Mouse (Mus musculus): ENCODE measurements around the gene Bcl11b. TPM values are rescaled to one million over a fixed set of nuclear protein-coding genes. Genes with fewer than 3 reads are reported as not detected.

The Bcl11b gene
- polyA plus RNA-seq, 1 experiment = not detected

GRCm38 (mm10) chr12:107969126-107969525 lies 34.3 kb downstream of the Bcl11b start:
- Histone ChIP-seq H3K4me1 (ENCODE audit: control insufficient read depth) (no peaks in the 10 kb centered on the region), H3K27me3 (ENCODE audit: control insufficient read depth) (peaks cover 5% of the 10 kb centered on the region; the same call in 1 of the 2 replicates), H3K9me3 (ENCODE audit: control insufficient read depth, low read length) (peaks cover 7% of the 10 kb centered on the region; the same call in 1 of the 2 replicates), H3K4me3 (replicated peaks) (no peak overlapping the region), H3K36me3 (ENCODE audit: control insufficient read depth) (no peaks in the 10 kb centered on the region)
- no peak for TF ChIP-seq TAL1 (IDR thresholded peaks at IDR 0.05; ENCODE audit: low read length)
- TF ChIP-seq GATA1 (IDR thresholded peaks at IDR 0.05; ENCODE audit: low read length) = no peak

- no peak for TF ChIP-seq TAL1 (IDR thresholded peaks at IDR 0.05; ENCODE audit: low read length)
- no peak for TF ChIP-seq GATA1 (IDR thresholded peaks at IDR 0.05; ENCODE audit: low read length)
- Histone ChIP-seq H3K27me3 (ENCODE audit: control insufficient read depth) (peaks cover 5% of the 10 kb centered on the region; the same call in 1 of the 2 replicates), H3K4me1 (ENCODE audit: control insufficient read depth) (no peaks in the 10 kb centered on the region), H3K36me3 (ENCODE audit: control insufficient read depth) (no peaks in the 10 kb centered on the region), H3K9me3 (ENCODE audit: control insufficient read depth, low read length) (peaks cover 7% of the 10 kb centered on the region; the same call in 1 of the 2 replicates), H3K4me3 (replicated peaks) (no peak overlapping the region)
Measured at GRCm38 (mm10) chr12:107968331-107968730, 35.1 kb downstream of the Bcl11b start.

- H3K4me1 ChIP-seq (ENCODE audit: control insufficient read depth) = no peaks in the 10 kb centered on the region
- no peaks in the 10 kb centered on the region for H3K36me3 ChIP-seq (ENCODE audit: control insufficient read depth)
- TF ChIP-seq TAL1 (IDR thresholded peaks at IDR 0.05; ENCODE audit: low read length) (no peak), GATA1 (IDR thresholded peaks at IDR 0.05; ENCODE audit: low read length) (no peak)
- peaks cover 7% of the 10 kb centered on the region; the same call in 1 of the 2 replicates for H3K9me3 ChIP-seq (ENCODE audit: control insufficient read depth, low read length)
- H3K4me3 ChIP-seq (replicated peaks) = no peak overlapping the region
- peaks cover 5% of the 10 kb centered on the region; the same call in 1 of the 2 replicates for H3K27me3 ChIP-seq (ENCODE audit: control insufficient read depth)
Measured at GRCm38 (mm10) chr12:107967026-107967425, 36.4 kb downstream of the Bcl11b start.

- H3K36me3 ChIP-seq (ENCODE audit: control insufficient read depth) = no peaks in the 10 kb centered on the region
- H3K9me3 ChIP-seq (ENCODE audit: control insufficient read depth, low read length) = peaks cover 7% of the 10 kb centered on the region; the same call in 1 of the 2 replicates
- no peak for TF ChIP-seq TAL1 (IDR thresholded peaks at IDR 0.05; ENCODE audit: low read length)
- no peak for TF ChIP-seq GATA1 (IDR thresholded peaks at IDR 0.05; ENCODE audit: low read length)
- H3K4me1 ChIP-seq (ENCODE audit: control insufficient read depth) = no peaks in the 10 kb centered on the region
- H3K27me3 ChIP-seq (ENCODE audit: control insufficient read depth) = peaks cover 5% of the 10 kb centered on the region; the same call in 1 of the 2 replicates
- H3K4me3 ChIP-seq (replicated peaks) = no peak overlapping the region
Measured at GRCm38 (mm10) chr12:107965103-107965502, 38.3 kb downstream of the Bcl11b start.

- Histone ChIP-seq H3K9me3 (ENCODE audit: control insufficient read depth, low read length) (peaks cover 2% of the 10 kb centered on the region; the same call in 1 of the 2 replicates), H3K36me3 (ENCODE audit: control insufficient read depth) (no peaks in the 10 kb centered on the region), H3K4me3 (replicated peaks) (no peak overlapping the region), H3K4me1 (ENCODE audit: control insufficient read depth) (no peaks in the 10 kb centered on the region), H3K27me3 (ENCODE audit: control insufficient read depth) (peaks cover under 1% of the 10 kb centered on the region; the same call in 1 of the 2 replicates)
- TF ChIP-seq TAL1 (IDR thresholded peaks at IDR 0.05; ENCODE audit: low read length) = no peak
- TF ChIP-seq GATA1 (IDR thresholded peaks at IDR 0.05; ENCODE audit: low read length) = no peak
Measured at GRCm38 (mm10) chr12:107964396-107965085, 38.9 kb downstream of the Bcl11b start.

- H3K9me3 ChIP-seq (ENCODE audit: control insufficient read depth, low read length) = peaks cover 2% of the 10 kb centered on the region; the same call in 1 of the 2 replicates
- TF ChIP-seq GATA1 (IDR thresholded peaks at IDR 0.05; ENCODE audit: low read length) (no peak), TAL1 (IDR thresholded peaks at IDR 0.05; ENCODE audit: low read length) (no peak)
- H3K4me1 ChIP-seq (ENCODE audit: control insufficient read depth) = no peaks in the 10 kb centered on the region
- H3K36me3 ChIP-seq (ENCODE audit: control insufficient read depth) = no peaks in the 10 kb centered on the region
- H3K27me3 ChIP-seq (ENCODE audit: control insufficient read depth) = no peaks in the 10 kb centered on the region
- H3K4me3 ChIP-seq (replicated peaks) = no peak overlapping the region
Measured at GRCm38 (mm10) chr12:107962852-107963251, 40.5 kb downstream of the Bcl11b start.

GRCm38 (mm10) chr12:107961843-107962242 lies 41.6 kb downstream of the Bcl11b start:
- H3K9me3 ChIP-seq (ENCODE audit: control insufficient read depth, low read length) = no peaks in the 10 kb centered on the region
- no peaks in the 10 kb centered on the region for H3K4me1 ChIP-seq (ENCODE audit: control insufficient read depth)
- no peak overlapping the region for H3K4me3 ChIP-seq (replicated peaks)
- TF ChIP-seq TAL1 (IDR thresholded peaks at IDR 0.05; ENCODE audit: low read length) (no peak), GATA1 (IDR thresholded peaks at IDR 0.05; ENCODE audit: low read length) (no peak)
- no peaks in the 10 kb centered on the region for H3K36me3 ChIP-seq (ENCODE audit: control insufficient read depth)
- H3K27me3 ChIP-seq (ENCODE audit: control insufficient read depth) = no peaks in the 10 kb centered on the region

GRCm38 (mm10) chr12:107960789-107961491 lies 42.5 kb downstream of the Bcl11b start:
- H3K36me3 ChIP-seq (ENCODE audit: control insufficient read depth) = no peaks in the 10 kb centered on the region
- H3K4me1 ChIP-seq (ENCODE audit: control insufficient read depth) = no peaks in the 10 kb centered on the region
- H3K9me3 ChIP-seq (ENCODE audit: control insufficient read depth, low read length) = no peaks in the 10 kb centered on the region
- H3K27me3 ChIP-seq (ENCODE audit: control insufficient read depth) = no peaks in the 10 kb centered on the region
- no peak overlapping the region for H3K4me3 ChIP-seq (replicated peaks)
- TF ChIP-seq TAL1 (IDR thresholded peaks at IDR 0.05; ENCODE audit: low read length) (no peak), GATA1 (IDR thresholded peaks at IDR 0.05; ENCODE audit: low read length) (no peak)

- no peaks in the 10 kb centered on the region for H3K4me1 ChIP-seq (ENCODE audit: control insufficient read depth)
- H3K4me3 ChIP-seq (replicated peaks) = no peak overlapping the region
- TF ChIP-seq GATA1 (IDR thresholded peaks at IDR 0.05; ENCODE audit: low read length) = no peak
- no peak for TF ChIP-seq TAL1 (IDR thresholded peaks at IDR 0.05; ENCODE audit: low read length)
- no peaks in the 10 kb centered on the region for H3K27me3 ChIP-seq (ENCODE audit: control insufficient read depth)
- no peaks in the 10 kb centered on the region for H3K36me3 ChIP-seq (ENCODE audit: control insufficient read depth)
- no peaks in the 10 kb centered on the region for H3K9me3 ChIP-seq (ENCODE audit: control insufficient read depth, low read length)
Measured at GRCm38 (mm10) chr12:107960365-107960764, 43.0 kb downstream of the Bcl11b start.
